Mouse (Mus musculus) heart, embryonic 10.5 days (tissue): Measurements from ENCODE around the gene Usp15. TPM values are rescaled to one million over a fixed set of nuclear protein-coding genes. Genes with fewer than 3 reads are reported as not detected.

Experiments used
- DNase-seq: peaks from one replicate; pipeline ENCODE4 v3.0.0-alpha.2; 2017; ENCODE audit warnings: low spot score
- H3K27ac ChIP-seq: fragments of 300-500 bp; sonication (generic); 2 replicates; pipeline ENCODE4 v1.5.1; 2016; ENCODE audit warnings: mild to moderate bottlenecking
- H3K27me3 ChIP-seq: fragments of 300-500 bp; sonication (generic); 2 replicates; pipeline ENCODE4 v1.6.1; 2016; ENCODE audit warnings: mild to moderate bottlenecking; ENCODE audit not compliant: poor library complexity, insufficient read depth, severe bottlenecking
- H3K36me3 ChIP-seq: fragments of 300-500 bp; sonication (generic); 2 replicates; pipeline ENCODE4 v1.6.1; 2016; ENCODE audit warnings: mild to moderate bottlenecking, moderate library complexity
- H3K4me1 ChIP-seq: fragments of 300-500 bp; sonication (generic); 2 replicates; pipeline ENCODE4 v1.6.1; 2016; ENCODE audit warnings: mild to moderate bottlenecking
- H3K4me3 ChIP-seq: fragments of 300-500 bp; sonication (generic); 2 replicates; pipeline ENCODE4 v1.5.1; 2016; ENCODE audit warnings: mild to moderate bottlenecking, moderate library complexity
- H3K9me3 ChIP-seq: fragments of 300-500 bp; sonication (generic); 2 replicates; pipeline ENCODE4 v1.6.1; 2016; ENCODE audit warnings: mild to moderate bottlenecking, moderate library complexity
- WGBS: fragments of 180-500 bp; shearing (Covaris S2); methylation state at CpG from one replicate; pipeline ENCODE4 v1.1.7; 2016; 5-methylcytosine and 5-hydroxymethylcytosine counted together
- polyA plus RNA-seq: library from polyadenylated mRNA; unstranded; fragments of >200 nt; fragmentation: Nextera tagmentation; extraction: Ambion mirVana; gene quantifications from 2 replicates; pipeline ENCODE4 v1.2.1, GENCODE M21; 2016

Usp15 gene
- polyA plus RNA-seq, 1 experiment from 2014 or later = 87.6 TPM

DNA sequence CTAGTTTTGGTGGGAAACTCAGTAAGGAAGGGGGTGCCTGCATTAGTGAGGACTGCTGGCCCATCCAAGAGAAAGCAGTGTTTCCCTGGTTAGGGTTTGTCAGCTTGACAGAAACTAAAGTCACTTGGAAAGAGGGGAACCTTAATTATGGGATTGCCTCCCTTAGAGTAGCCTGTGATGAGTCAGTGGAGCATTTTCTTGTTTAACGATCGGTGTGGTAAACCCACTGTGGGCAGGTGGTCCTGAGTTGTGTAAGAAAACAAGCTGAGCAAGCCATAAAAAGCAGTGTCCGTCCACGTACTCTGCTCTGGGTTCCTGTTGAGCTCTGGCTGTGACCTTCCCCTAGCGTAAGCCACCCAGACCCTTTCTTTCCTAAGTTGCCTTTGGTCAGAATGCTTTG, 1.4 kb upstream of the Usp15 start:
- H3K9me3 ChIP-seq = no peaks in the 10 kb centered on the region
- WGBS = 79% methylated on average over 5 of the region's 5 CpGs
- H3K4me1 ChIP-seq = peaks cover 10% of the 10 kb centered on the region
- no peak overlapping the region for H3K4me3 ChIP-seq
- no peaks in the 10 kb centered on the region for H3K27me3 ChIP-seq
- no peak overlapping the region for H3K27ac ChIP-seq
- DNase-seq = no peak
- H3K36me3 ChIP-seq = no peaks in the 10 kb centered on the region

DNA sequence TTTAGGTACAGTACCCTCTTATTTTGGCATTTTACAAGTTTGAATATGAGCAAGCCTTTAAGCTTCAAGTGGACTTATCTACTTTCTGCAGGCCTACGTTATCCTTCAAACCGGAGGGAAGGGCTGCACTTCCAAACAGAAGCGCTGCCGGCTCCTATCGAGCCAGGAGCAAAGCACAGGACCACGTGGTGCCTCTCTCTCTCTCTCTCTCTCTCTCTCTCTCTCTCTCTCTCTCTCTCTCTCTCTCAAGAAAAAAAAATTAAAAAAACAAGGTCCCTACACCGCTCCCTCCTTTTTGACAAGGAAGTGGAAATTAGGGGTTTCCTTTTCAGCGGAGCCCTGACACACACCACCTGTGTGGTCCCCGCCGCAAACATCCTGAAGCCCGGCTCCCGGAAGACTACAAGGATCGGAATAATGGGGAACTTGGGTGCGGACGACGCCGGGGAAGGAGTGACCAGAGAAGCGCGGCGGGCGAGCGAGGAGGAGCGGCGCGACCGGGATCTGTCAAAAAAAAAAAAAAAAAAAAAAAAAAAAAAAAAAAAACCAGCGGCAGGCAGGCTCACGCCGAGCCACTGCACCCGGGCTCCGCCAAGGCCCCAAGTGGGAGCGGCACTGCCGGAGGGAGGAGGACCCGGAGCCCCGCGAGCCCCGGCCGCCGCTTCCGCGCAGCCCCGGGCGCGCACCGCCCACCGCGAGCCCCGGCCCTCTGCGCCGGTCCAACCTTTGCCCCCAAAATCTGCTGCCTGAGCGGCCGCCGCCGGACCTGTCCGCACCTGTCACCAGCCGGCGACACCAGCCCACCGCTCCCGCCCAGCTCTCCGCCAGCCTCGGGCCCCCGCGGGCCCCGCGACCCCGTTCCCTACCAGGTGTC, 597 bp downstream of the Usp15 start:
- Histone ChIP-seq H3K9me3 (no peaks in the 10 kb centered on the region), H3K36me3 (no peaks in the 10 kb centered on the region), H3K4me3 (peak overlapping the region; percentile 95), H3K27me3 (no peaks in the 10 kb centered on the region), H3K4me1 (peaks cover 18% of the 10 kb centered on the region), H3K27ac (peak overlapping the region; percentile 98)
- DNase-seq = peak; percentile 87
- under 1% methylated on average over 62 of the region's 66 CpGs for WGBS

DNA sequence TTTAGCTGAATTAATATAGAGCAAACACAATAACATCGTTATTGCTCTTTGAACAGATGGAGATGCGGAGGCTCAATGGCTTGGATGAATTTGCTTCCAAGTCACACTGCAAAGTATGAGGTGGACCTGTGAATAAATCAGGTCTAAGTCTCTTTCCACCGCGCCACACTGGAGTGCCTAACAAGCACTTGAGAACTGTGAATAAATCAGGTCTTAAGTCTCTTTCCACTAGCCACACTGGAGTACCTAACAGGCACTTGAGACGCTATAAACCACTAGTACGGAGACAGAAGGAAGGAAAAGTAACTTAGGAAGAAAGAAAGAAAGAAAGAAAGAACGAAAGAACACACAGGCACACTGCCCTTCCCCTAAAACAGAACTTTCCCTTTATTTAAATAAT, 1.3 kb downstream of the Usp15 start:
- peaks cover 23% of the 10 kb centered on the region for H3K4me1 ChIP-seq
- DNase-seq = no peak
- no peaks in the 10 kb centered on the region for H3K36me3 ChIP-seq
- peak overlapping the region; percentile 98; the same call in 1 of the 2 replicates for H3K27ac ChIP-seq
- WGBS = 26% methylated on average over 7 of the region's 7 CpGs
- peak overlapping the region; percentile 95 for H3K4me3 ChIP-seq
- H3K9me3 ChIP-seq = no peaks in the 10 kb centered on the region
- no peaks in the 10 kb centered on the region for H3K27me3 ChIP-seq

DNA sequence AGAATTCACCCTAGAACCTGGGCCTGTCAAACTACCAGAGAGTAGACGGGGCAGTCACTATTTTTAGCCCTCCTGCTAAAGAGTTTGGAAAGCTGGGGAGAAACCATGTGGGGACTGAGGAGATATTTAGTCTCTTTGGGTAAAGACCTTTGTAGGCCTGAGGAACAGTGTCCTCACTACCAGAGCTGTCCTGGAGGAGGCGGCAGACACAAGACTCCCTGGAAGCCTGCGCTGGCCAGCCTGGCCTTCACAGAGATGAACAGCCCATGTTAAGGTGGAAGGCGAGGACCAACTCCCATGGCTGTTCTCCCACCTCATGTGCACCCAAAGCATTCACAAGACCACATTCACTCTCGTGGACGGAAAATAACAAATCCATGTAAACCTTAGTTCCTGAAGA, 5.8 kb downstream of the Usp15 start:
- no peak overlapping the region for H3K4me3 ChIP-seq
- H3K27ac ChIP-seq = 0 out of 2 replicates have a peak overlapping the region, but pooled peaks have one; percentile 25
- DNase-seq = no peak
- H3K9me3 ChIP-seq = no peaks in the 10 kb centered on the region
- H3K36me3 ChIP-seq = no peaks in the 10 kb centered on the region
- WGBS = 65% methylated on average over 6 of the region's 6 CpGs
- H3K27me3 ChIP-seq = no peaks in the 10 kb centered on the region
- peaks cover 39% of the 10 kb centered on the region for H3K4me1 ChIP-seq

DNA sequence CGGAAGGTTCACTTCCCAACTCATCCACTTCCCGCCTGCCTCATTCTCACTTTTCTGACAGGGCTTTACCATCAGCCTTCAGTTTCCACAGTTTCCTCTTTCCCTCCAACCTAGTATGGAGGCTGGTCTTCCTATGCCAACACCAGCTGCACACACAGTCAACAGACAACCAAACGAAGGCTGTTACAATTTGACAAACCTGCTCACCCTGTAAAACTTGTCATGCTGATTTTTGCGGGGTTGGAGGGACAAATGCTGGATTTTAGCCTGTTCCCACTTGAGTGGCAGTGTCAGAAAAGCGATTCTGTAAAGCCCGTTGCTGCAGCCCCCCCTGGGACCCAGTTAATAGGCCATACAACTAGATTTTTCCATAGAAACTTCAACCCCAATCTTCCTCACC, 9.5 kb downstream of the Usp15 start:
- DNase-seq = no peak
- H3K27ac ChIP-seq = no peak overlapping the region
- H3K36me3 ChIP-seq = no peaks in the 10 kb centered on the region
- peaks cover 43% of the 10 kb centered on the region for H3K4me1 ChIP-seq
- H3K9me3 ChIP-seq = no peaks in the 10 kb centered on the region
- H3K27me3 ChIP-seq = no peaks in the 10 kb centered on the region
- H3K4me3 ChIP-seq = no peak overlapping the region
- 80% methylated on average over 6 of the region's 6 CpGs for WGBS

DNA sequence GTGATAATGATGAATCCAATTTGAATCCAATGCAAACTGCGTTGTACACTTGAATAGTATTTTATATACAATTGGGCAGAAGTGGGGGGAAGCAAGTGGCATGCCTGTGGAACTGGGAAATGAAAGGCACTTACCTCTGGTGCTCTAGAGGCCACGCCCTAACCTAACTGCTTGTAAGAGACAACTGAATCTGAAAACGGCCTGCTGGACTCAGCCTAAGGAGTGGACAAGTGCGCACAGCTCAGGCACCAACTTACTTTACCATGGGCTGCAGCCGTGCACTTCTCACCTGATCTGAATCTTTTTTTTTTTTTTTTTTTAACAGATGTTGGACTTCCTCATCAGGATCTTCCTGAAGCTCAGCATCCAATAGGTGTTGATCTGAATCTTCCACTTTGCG, 10.9 kb downstream of the Usp15 start:
- peaks cover 2% of the 10 kb centered on the region; the same call in 1 of the 2 replicates for H3K36me3 ChIP-seq
- no peak for DNase-seq
- no peaks in the 10 kb centered on the region for H3K9me3 ChIP-seq
- H3K27ac ChIP-seq = no peak overlapping the region
- no peaks in the 10 kb centered on the region for H3K27me3 ChIP-seq
- no peak overlapping the region for H3K4me3 ChIP-seq
- WGBS = 86% methylated on average over 6 of the region's 6 CpGs
- H3K4me1 ChIP-seq = peaks cover 33% of the 10 kb centered on the region

DNA sequence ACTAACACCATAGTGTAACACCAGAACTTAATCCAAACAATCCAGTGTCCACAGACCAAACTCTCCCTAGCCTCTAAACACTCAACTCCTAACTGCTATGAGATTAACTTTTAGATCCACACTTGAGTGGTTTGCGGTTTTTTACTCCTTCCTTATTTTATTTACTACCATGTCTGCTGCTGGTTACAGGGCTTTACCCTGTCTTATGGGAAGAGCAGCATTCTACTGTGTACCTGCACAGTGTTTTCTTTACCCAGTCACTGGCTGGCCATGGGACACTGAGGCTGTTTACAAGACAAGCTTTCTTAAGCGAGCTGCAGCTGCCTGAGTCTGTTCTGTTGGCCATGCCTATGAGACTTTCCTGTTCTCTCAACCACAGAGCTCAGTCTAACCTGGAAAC, 13.1 kb downstream of the Usp15 start:
- peaks cover 28% of the 10 kb centered on the region for H3K4me1 ChIP-seq
- H3K4me3 ChIP-seq = no peak overlapping the region
- H3K27me3 ChIP-seq = no peaks in the 10 kb centered on the region
- H3K36me3 ChIP-seq = peaks cover 23% of the 10 kb centered on the region
- H3K9me3 ChIP-seq = no peaks in the 10 kb centered on the region
- WGBS = 76% methylated on average over 2 of the region's 2 CpGs
- DNase-seq = peak; percentile 58
- no peak overlapping the region for H3K27ac ChIP-seq

DNA sequence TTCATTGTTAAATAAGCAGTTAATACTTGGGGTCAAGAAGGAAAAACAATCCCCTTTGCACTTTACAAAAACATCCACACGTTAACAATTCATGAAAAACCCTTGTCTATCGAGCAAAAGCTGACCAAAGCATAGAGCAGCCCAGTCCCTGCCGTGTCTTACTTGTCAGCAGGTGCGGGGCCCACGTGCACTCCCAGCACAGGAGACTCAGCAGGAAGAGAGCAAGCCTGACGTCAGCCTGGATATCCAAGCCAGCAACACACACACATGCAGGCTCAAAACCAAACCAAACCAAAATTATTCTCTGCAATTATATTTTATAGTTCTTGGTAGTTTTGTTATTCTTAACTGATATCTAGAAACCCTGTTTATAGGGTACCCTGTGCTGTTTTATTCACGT, 13.6 kb downstream of the Usp15 start:
- H3K27ac ChIP-seq = no peak overlapping the region
- H3K4me1 ChIP-seq = peaks cover 28% of the 10 kb centered on the region
- peaks cover 27% of the 10 kb centered on the region for H3K36me3 ChIP-seq
- WGBS = 45% methylated on average over 7 of the region's 7 CpGs
- no peak for DNase-seq
- no peak overlapping the region for H3K4me3 ChIP-seq
- no peaks in the 10 kb centered on the region for H3K27me3 ChIP-seq
- no peaks in the 10 kb centered on the region for H3K9me3 ChIP-seq

DNA sequence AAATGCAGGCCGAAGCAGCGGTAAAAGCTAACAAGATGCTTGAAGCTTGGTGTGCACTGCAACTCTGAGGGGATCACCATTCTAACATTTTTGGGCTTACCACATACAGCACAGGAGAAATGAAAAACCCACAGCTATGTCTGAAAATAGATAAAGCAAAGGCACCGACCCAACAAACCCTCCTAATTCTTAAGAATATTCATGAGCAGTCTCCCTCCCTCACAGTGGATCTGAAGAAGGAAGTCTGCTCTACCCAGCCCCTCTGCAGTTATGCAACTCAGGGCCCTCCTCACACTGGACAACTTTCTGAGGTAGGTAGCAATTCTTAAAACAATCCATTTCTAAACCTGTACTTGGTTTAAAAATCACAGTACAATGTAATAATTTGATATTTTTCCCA, 14.4 kb downstream of the Usp15 start:
- DNase-seq = no peak
- H3K27me3 ChIP-seq = no peaks in the 10 kb centered on the region
- no peaks in the 10 kb centered on the region for H3K9me3 ChIP-seq
- H3K27ac ChIP-seq = no peak overlapping the region
- WGBS = 83% methylated on average over 3 of the region's 3 CpGs
- peaks cover 33% of the 10 kb centered on the region for H3K36me3 ChIP-seq
- H3K4me3 ChIP-seq = no peak overlapping the region
- peaks cover 21% of the 10 kb centered on the region for H3K4me1 ChIP-seq

DNA sequence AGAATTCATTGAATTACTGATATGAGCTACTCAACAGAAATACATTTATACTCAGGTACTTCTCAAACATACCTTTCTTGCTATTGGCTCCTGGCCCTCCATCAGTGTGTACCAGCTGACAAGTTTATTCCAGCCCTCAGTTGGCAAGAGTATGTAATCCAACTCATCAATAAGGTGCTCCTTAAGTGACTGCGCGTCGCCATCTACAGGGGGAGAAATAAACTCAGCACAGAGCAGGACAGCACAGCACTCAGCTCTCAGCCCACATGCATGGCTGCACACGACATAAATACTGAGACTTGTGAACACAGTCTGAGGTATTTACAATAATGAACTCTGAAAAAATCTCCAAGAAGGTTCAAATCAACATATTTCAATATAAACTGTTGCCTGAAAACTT, 21.0 kb downstream of the Usp15 start:
- Histone ChIP-seq H3K27ac (no peak overlapping the region), H3K27me3 (no peaks in the 10 kb centered on the region), H3K36me3 (peaks cover 52% of the 10 kb centered on the region), H3K4me1 (no peaks in the 10 kb centered on the region), H3K4me3 (no peak overlapping the region), H3K9me3 (no peaks in the 10 kb centered on the region)
- DNase-seq = no peak
- 87% methylated on average over 4 of the region's 4 CpGs for WGBS

DNA sequence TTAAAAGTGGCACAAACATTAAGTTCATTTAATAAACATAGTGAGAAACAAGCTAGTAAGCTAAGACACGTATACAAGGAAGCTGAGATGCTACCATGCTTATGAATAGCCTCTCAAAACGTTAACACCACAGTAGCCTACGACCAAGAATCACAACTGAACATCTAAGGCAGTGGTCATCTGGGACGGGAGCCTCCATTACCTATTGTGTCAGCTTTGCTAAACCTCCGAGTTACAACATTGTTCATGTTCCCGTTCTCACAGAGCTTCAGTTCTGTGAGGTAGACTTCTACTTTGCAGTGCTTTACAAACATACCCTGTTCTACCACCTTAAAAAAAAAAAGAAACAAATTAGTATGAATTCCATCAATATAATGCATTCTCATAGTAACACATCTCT, 25.9 kb downstream of the Usp15 start:
- 85% methylated on average over 6 of the region's 6 CpGs for WGBS
- peaks cover 47% of the 10 kb centered on the region for H3K36me3 ChIP-seq
- H3K27me3 ChIP-seq = no peaks in the 10 kb centered on the region
- no peaks in the 10 kb centered on the region for H3K4me1 ChIP-seq
- no peak overlapping the region for H3K27ac ChIP-seq
- H3K9me3 ChIP-seq = no peaks in the 10 kb centered on the region
- no peak for DNase-seq
- no peak overlapping the region for H3K4me3 ChIP-seq

DNA sequence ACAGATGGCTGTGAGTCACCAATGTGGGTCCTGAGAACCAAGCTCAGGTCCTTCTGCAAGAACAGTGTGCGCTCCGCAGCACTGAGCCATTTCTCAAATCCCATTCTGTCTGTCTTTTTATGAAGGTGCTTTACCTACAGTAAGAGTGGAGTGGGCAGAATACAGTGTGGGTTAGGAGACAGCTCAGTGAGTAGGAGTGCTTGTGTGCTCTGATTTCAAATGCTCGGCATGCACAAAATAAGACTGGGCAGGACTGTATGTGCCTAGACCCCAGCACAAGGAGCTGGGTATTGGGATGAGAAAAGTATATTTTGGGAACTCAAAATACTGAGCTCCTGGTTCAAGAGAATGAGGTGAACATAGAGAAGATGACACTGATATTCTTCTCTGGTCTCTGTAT, 31.3 kb downstream of the Usp15 start:
- 90% methylated on average over 3 of the region's 3 CpGs for WGBS
- H3K36me3 ChIP-seq = peaks cover 44% of the 10 kb centered on the region

DNA sequence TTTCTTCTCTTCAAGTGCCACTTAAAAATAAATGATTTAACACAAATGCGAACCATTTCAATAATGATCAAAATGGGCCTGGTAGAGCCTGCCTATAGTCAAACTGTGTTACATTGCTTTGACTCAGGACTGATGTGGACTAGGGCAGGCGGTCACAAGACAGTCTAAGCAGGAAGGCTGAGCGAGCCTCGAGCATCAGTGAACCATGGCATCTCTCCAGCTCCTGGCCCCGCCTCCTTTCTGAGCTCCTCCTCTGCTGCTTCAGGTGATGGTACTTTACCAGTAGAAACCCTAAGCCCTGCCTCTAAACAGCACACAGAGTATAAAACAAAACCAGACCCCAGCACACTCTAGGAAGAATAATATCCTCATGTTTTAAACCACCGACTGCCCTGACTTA, 36.3 kb downstream of the Usp15 start:
- no peaks in the 10 kb centered on the region for H3K27me3 ChIP-seq
- DNase-seq = no peak
- WGBS = 74% methylated on average over 6 of the region's 6 CpGs
- no peak overlapping the region for H3K4me3 ChIP-seq
- H3K4me1 ChIP-seq = no peaks in the 10 kb centered on the region
- H3K36me3 ChIP-seq = peaks cover 33% of the 10 kb centered on the region
- H3K27ac ChIP-seq = no peak overlapping the region
- no peaks in the 10 kb centered on the region for H3K9me3 ChIP-seq

More for the DNA sequence above, 31.3 kb downstream of the Usp15 start:
- no peak overlapping the region for H3K4me3 ChIP-seq
- H3K4me1 ChIP-seq = no peaks in the 10 kb centered on the region
- no peak for DNase-seq
- H3K9me3 ChIP-seq = no peaks in the 10 kb centered on the region
- no peaks in the 10 kb centered on the region for H3K27me3 ChIP-seq
- H3K27ac ChIP-seq = no peak overlapping the region

DNA sequence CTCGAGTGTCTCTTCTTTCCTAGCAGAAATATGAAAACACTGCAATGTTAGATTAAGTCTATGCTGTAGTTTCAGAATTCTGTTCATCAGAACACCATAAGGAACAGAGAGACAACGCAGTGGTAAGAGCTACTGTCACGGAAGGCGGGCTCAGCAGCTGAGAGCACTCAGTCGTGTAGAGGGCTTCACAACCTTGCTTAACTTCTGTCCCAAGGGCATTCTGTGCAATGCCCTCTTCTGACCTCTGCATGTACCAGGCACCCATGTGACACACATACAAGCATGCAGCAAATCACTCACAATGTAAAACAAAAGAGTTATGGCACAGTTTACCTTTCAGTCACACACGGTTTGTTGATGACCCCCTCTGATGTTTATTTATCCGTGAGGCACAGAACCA, 37.5 kb downstream of the Usp15 start:
- no peak for DNase-seq
- no peaks in the 10 kb centered on the region for H3K9me3 ChIP-seq
- no peaks in the 10 kb centered on the region for H3K4me1 ChIP-seq
- H3K27me3 ChIP-seq = no peaks in the 10 kb centered on the region
- peaks cover 36% of the 10 kb centered on the region for H3K36me3 ChIP-seq
- WGBS = 78% methylated on average over 7 of the region's 7 CpGs
- H3K27ac ChIP-seq = no peak overlapping the region
- no peak overlapping the region for H3K4me3 ChIP-seq
